Mouse (Mus musculus) spleen, adult 2 months (tissue): ENCODE results near the gene Tcp1. TPM values are rescaled to one million over a fixed set of nuclear protein-coding genes. Genes with fewer than 3 reads are reported as not detected.
"Not testable (repeated sequence)": the region's sequence is repeated elsewhere in the genome, so short reads cannot be mapped to it uniquely, and the experiment has no call there.

ENCODE experiments used
- DNase-seq, 2 experiments: peaks; one replicate each; pipeline versions ENCODE4 v3.0.0 to v3.0.0-alpha.2; 2012 to 2021; ENCODE audit warnings: low spot score in 2 of 2, low read depth in 1 of 2
- H3K27ac ChIP-seq: fragments of 200-500 bp; 2 replicates; pipeline ENCODE4 v1.5.1; 2012; ENCODE audit warnings: low read length, inconsistent platforms; ENCODE audit not compliant: insufficient read depth
- H3K27me3 ChIP-seq: fragments of 200-500 bp; 2 replicates; pipeline ENCODE4 v1.6.1; 2012; ENCODE audit warnings: mild to moderate bottlenecking, moderate library complexity, low read length, inconsistent platforms; ENCODE audit not compliant: control insufficient read depth, insufficient read depth
- H3K36me3 ChIP-seq: fragments of 200-500 bp; 2 replicates; pipeline ENCODE4 v1.6.1; 2012; ENCODE audit warnings: mild to moderate bottlenecking, low read length, inconsistent platforms; ENCODE audit not compliant: control insufficient read depth, insufficient read depth
- H3K4me1 ChIP-seq: fragments of 200-500 bp; 2 replicates; pipeline ENCODE4 v1.6.1; 2011; ENCODE audit warnings: inconsistent platforms; ENCODE audit not compliant: control insufficient read depth, insufficient read depth, insufficient read length
- H3K4me3 ChIP-seq: fragments of 200-500 bp; 2 replicates; pipeline ENCODE4 v1.5.1; 2011; ENCODE audit warnings: mild to moderate bottlenecking, inconsistent platforms; ENCODE audit not compliant: insufficient read depth, insufficient read length; ENCODE audit errors: extremely low read depth
- CTCF ChIP-seq: fragments of 200-500 bp; IDR thresholded peaks from 2 replicates; pipeline ENCODE4 v1.5.1; 2011; ENCODE audit warnings: mild to moderate bottlenecking, inconsistent platforms; ENCODE audit not compliant: insufficient read depth, insufficient read length, insufficient replicate concordance; ENCODE audit errors: extremely low read depth
- POLR2A ChIP-seq: fragments of 200-500 bp; IDR thresholded peaks from 2 replicates; pipeline ENCODE4 v1.6.1; 2011; ENCODE audit warnings: low read depth, low read length, inconsistent platforms
- WGBS: fragments of 180-500 bp; shearing (Covaris S2); methylation state at CpG from one replicate; pipeline ENCODE4 v1.1.7; 2018; 5-methylcytosine and 5-hydroxymethylcytosine counted together
- polyA plus RNA-seq: library from polyadenylated mRNA; depleted of rRNA; stranded (reverse); fragments of >200 nt; gene quantifications from 2 replicates; pipeline ENCODE4 v1.2.3, GENCODE M21; 2012

Tcp1 gene
- polyA plus RNA-seq, 1 experiment: 32.9 TPM

GRCm38 (mm10) chr17:12935719-12936118 lies 20.2 kb downstream of the Tcp1 start:
- WGBS: 84% methylated on average over 4 of the region's 4 CpGs
- Histone ChIP-seq H3K36me3 (no peaks in the 10 kb centered on the region), H3K27ac (no peak overlapping the region), H3K4me1 (no peaks in the 10 kb centered on the region; the same call in 1 of the 2 replicates), H3K27me3 (no peaks in the 10 kb centered on the region), H3K4me3 (no peak overlapping the region)
- TF ChIP-seq CTCF: no peak
- no peak for TF ChIP-seq POLR2A
- no peak for DNase-seq

- no peak overlapping the region for H3K27ac ChIP-seq
These were observed 22.0 kb downstream of the Tcp1 start for GRCm38 (mm10) chr17:12937412-12937970.

GRCm38 (mm10) chr17:12938077-12938476 lies 22.6 kb downstream of the Tcp1 start:
- no peaks in the 10 kb centered on the region for H3K27me3 ChIP-seq
- no peak for DNase-seq
- WGBS: 64% methylated on average over 2 of the region's 2 CpGs
- H3K4me3 ChIP-seq: no peak overlapping the region
- H3K27ac ChIP-seq: no peak overlapping the region
- no peaks in the 10 kb centered on the region; the same call in 1 of the 2 replicates for H3K4me1 ChIP-seq
- TF ChIP-seq POLR2A (no peak), CTCF (no peak)
- H3K36me3 ChIP-seq: no peaks in the 10 kb centered on the region; the same call in 1 of the 2 replicates

More at GRCm38 (mm10) chr17:12937412-12937970, 22.0 kb downstream of the Tcp1 start:
- no peaks in the 10 kb centered on the region for H3K27me3 ChIP-seq
- no peak overlapping the region for H3K4me3 ChIP-seq
- no peaks in the 10 kb centered on the region; the same call in 1 of the 2 replicates for H3K4me1 ChIP-seq
- H3K36me3 ChIP-seq: no peaks in the 10 kb centered on the region
- TF ChIP-seq CTCF (no peak), POLR2A (no peak)
- 81% methylated on average over 2 of the region's 2 CpGs for WGBS
- no peak for DNase-seq

GRCm38 (mm10) chr17:12939377-12940148 lies 24.1 kb downstream of the Tcp1 start:
- not testable (repeated sequence) for H3K4me3 ChIP-seq, H3K4me1 ChIP-seq, H3K27ac ChIP-seq

GRCm38 (mm10) chr17:12940151-12940805 lies 24.8 kb downstream of the Tcp1 start, which contains the start of gene Acat3:
TSS of gene Acat3 (minus strand) at chr17:12940600.
- Histone ChIP-seq H3K27ac (no peak within 1 kb of the TSS), H3K36me3 (peaks cover 4% of the 10 kb centered on the region), H3K4me1 (no peaks in the 10 kb centered on the region; the same call in 1 of the 2 replicates), H3K4me3 (no peak within 1 kb of the TSS; the same call in 1 of the 2 replicates), H3K27me3 (no peaks in the 10 kb centered on the region)
- TF ChIP-seq CTCF: no peak
- no peak for TF ChIP-seq POLR2A
- no peak for DNase-seq
- whole genome bisulfite sequencing: 15% methylated on average over 27 of the region's 27 CpGs

More at GRCm38 (mm10) chr17:12939377-12940148, 24.1 kb downstream of the Tcp1 start:
- H3K36me3 ChIP-seq, H3K27me3 ChIP-seq, DNase-seq: not testable (repeated sequence)
- WGBS: 49% methylated on average over 4 of the region's 12 CpGs

- 85% methylated on average over 8 of the region's 8 CpGs for WGBS
- H3K36me3 ChIP-seq: peaks cover 6% of the 10 kb centered on the region
- TF ChIP-seq POLR2A (no peak), CTCF (no peak)
- H3K4me1 ChIP-seq: no peaks in the 10 kb centered on the region; the same call in 1 of the 2 replicates
- H3K27ac ChIP-seq: no peak overlapping the region
- no peaks in the 10 kb centered on the region for H3K27me3 ChIP-seq
- DNase-seq: no peak
- H3K4me3 ChIP-seq: no peak overlapping the region
These were observed 26.2 kb downstream of the Tcp1 start for GRCm38 (mm10) chr17:12941543-12942260.
